Mouse (Mus musculus): ENCODE measurements around the gene Dnajb12.
"Not testable (repeated sequence)": the region's sequence is repeated elsewhere in the genome, so short reads cannot be mapped to it uniquely, and the experiment has no call there.

Dnajb12 gene

DNA sequence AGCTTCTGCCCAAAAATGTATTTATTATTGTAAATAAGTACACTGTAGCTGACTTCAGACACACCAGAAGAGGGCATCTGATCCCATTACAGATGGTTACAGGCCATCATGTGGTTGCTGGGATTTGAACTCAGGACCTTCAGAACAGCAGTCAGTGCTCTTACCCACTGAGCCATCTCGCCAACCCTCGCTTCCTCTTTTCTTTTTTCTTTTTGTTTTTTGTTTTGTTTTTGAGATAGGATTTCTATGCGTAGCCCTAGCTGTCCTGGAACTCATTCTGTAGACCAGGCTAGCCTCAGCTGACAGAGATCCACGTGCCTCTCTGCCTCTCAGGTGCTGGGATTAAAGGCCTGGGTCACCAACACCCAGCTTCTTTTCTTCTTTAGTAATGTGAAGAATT, 6.7 kb upstream of the Dnajb12 start:
- not testable (repeated sequence) for DNase-seq

GRCm38 (mm10) chr10:59873206-59873605, 6.2 kb upstream of the Dnajb12 start:
- DNase-seq, result no peak

- DNase-seq, result no peak
Observed at GRCm38 (mm10) chr10:59873613-59874012, 5.7 kb upstream of the Dnajb12 start.

DNA sequence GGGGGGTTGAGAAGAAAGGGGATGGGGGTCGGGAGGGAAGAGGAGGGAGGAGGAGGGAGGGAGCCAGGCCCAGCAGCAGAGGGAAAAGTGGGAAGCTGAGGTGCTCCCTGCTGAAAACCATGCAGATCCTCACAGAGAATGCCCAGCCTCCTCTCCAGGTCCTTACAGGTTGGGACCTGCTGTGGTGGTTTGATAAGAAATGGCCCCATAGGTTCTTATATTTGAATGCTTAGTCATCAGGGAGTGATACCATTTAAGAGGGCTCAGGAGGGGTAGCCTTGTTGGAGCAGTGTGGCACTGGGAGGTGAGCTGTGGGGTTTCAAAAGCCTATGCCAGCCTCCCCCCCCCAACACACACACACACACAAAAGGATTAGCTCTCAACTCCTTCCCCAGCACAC, 4.0 kb upstream of the Dnajb12 start:
- no peak for DNase-seq

- DNase-seq, result not testable (repeated sequence)
Observed at GRCm38 (mm10) chr10:59876698-59877097, 2.7 kb upstream of the Dnajb12 start.

- DNase-seq, result no peak
Observed at GRCm38 (mm10) chr10:59877421-59878117, 1.8 kb upstream of the Dnajb12 start.

DNA sequence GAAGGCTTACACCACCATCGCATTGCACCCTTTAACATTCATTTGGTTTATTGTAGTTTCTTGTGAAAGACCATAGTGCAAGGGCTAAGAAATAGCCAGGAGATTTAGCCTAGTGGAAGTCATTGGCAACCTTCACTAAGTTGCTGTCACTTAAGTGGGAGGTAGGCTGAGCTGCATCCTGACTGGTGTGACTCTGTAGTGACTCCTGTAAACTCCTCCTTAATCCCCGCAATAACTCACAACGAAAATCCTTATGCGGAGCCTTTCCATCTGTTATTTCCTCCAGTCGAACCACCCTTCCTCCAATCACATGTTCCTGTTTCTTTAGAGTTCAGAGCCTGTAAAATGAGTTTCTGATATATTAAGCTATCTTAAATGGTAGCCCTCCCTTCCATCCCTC, 533 bp upstream of the Dnajb12 start:
- no peak for DNase-seq

GRCm38 (mm10) chr10:59880029-59880386, 652 bp downstream of the Dnajb12 start:
- no peak for DNase-seq

- no peak for DNase-seq
Observed at GRCm38 (mm10) chr10:59880837-59881236, 1.5 kb downstream of the Dnajb12 start.

- DNase-seq, result no peak
Observed at GRCm38 (mm10) chr10:59884327-59885173, 5.2 kb downstream of the Dnajb12 start.

DNA sequence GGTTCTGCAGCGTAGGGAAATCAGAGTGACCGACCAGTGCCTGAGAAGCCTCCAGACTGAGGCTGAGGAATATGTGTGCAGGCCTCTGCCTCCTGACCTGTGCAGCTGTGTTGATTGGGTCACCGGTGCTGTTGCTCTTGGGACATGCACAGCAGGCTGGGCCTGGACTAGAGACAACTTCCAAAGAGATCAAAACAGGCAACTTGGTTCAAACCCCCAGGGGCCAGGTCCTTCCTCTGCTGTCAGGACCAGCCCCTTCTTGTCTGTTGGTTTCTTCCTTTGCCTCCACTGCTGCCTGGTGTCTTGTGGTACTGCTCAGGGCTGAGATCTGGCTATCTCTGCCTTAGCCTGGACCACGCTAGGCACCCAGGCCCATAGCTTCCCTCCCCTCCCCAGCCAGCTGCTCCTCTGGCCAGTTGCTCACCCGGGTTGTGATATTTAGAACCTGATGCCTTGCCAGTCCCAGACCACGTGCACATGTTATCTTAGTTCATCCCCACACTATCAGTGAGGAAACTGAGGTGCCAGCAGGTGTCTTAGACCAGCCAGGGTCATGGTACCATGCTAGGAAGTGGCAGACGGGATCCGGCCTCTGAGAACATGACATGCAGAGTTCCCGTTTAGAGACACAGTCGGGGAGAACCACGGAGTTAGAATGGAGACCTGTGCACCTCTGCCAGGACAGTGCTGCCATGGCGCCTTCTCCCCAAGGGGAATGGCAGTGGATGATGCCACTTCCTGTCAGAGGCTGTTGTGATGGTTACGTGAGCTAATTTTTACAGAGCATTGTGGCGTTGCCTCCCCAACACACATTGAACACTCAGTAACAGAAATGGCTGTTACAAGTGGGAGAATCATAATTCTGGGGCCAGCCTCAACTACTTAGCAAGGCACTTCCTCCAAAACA, 6.1 kb downstream of the Dnajb12 start:
- no peak for DNase-seq

DNA sequence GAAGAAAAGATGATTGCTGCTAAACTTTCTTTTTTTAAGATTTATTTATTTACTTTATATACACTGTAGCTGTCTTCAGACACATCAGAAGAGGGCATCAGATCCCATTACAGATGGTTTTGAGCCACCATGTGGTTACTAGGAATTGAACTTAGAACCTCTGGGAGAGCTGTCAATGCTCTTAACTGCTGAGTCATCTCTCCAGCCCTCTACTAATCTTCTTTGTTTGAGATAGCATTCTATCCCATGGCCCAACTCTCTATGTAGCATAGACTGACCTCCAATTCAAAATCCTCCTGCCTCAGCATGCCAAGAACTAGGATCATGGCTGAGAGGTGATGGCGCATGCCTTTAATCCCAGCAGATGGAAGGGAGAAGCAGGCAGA, 6.7 kb downstream of the Dnajb12 start:
- no peak for DNase-seq

DNA sequence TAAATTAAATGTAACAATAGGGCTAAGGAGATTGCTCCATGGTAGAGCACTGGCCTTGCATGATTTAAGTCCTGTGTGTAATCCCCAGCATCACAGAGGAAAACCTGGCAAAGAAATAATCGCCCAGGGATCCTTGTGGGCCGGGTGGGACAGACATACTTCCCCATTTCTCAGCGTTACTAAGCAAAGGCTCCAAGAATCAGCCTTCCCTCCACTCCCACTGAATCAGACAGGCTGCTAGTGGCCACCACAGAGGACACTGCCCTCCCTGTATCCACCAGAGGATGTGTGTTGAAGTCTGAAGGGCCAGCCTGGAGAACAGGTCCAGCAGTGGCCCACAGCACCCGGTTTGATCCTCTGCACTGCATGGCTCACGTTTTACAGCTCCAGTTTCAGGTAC, 8.1 kb downstream of the Dnajb12 start:
- no peak for DNase-seq

DNA sequence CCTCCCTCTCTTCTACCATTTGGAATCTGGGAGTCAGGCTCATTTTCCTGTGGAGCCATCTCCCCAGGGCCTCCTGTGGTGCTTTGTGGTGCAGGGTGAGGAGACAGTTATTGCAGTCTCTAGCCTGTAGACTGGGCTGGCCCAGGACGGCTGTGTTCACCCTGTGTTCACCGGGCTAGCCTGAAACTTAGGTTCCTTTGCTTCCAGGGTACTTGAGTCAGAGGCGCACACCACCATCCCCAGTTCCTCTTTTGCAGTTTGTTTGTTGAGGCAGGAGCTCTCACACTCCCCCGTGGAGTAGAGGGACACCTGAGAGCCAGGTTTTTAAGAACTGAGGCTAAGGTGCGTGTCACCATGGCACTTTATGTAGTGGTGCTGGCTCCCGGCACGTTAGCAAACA, 10.0 kb downstream of the Dnajb12 start:
- no peak for DNase-seq

DNA sequence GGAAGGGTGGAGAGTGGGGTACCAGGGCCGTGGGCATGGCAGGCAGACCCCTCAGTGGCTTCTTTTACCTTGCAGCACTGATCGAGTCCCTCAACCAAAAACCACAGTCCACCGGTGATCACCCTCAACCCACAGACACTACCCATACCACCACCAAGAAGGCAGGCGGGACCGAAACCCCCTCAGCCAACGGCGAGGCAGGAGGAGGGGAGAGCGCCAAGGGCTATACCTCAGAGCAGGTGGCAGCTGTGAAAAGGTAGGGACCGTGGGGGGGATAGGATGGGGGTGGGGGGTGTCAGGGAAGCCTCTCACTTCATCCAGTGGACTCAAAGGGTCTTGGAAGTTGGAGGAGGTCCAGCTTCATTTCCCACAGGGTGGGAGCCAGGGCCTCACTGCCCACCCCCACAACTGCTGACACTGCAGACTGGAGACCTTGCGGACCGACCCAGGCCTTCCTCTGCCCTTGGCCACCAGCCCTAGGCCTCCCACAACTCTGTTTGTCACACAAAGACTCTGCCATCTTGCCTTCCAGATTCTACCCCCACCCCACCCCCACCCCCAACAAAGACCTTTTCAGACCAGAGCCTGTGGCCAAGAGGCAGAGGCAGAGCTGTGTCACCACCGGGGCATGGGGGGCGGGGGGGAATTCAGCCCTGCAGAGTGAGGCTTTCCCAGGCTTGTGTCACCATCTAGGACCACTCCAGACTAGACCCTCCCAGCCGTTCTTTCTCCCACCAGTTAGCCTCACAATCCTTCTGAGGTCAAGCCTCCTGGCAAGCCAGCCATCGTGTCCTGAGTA, 10.8 kb downstream of the Dnajb12 start:
- DNase-seq, result no peak

DNA sequence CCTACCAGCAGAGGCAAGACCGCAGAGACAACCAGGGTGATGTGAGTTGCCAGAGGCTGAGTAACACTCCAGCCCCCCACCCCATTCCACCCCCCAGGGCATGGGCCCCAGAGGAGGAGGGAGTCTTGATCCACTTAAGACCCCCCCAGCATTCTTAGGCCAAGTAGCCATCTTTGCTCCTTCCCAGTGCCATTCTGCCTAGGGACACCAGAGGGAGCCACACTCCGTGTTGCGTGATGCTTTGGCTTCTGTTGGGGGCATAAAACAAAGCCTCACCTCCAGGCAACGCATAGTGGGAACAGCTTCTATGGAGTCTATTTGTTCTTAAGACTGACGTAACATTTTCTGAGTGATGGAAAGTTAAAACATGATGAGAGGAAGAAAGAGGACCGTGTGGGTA, 13.6 kb downstream of the Dnajb12 start:
- peak; percentile 81 to 86 for DNase-seq

DNA sequence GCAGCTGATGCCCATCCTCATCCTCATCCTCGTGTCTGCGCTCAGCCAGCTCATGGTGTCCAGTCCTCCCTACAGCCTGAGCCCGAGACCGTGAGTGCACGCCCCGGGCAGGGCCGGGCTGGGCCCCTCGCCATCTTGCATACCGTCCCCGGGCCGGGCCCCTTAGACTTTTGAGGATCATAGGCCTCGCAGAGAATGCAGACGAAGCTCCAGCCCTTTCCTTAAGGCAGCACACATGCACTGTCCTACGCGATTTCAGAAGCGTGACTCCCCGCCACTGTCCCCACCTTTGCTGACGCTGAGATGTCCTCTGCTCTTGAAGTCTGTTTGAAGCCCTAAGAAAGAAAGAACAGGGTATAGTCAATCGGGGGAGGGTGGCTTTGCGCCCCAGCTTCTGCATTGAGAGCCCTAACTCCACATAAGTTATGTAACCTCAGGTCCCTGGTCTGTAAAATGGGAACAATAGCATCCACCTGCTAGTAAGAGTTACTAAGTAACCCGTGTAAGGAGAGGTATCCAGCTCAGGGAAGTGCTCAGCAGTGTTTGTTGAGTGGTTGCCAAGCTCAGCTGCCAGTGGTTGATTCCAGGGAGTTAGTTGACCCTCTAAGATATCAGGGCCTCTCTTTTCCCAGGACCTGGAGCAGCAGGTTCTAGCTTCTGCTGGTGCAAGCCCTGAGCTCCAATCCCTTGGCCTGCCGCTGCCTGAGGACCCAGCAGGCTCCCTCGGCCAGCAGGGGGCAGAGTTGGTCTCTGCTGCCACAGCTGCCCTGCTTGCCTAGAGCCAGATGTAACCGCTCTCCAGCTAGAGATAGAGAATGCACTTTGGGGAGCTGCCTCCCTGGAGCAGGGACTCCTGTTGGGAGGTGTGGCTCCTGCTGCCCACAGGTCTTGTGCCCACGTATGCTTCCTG, 15.2 kb downstream of the Dnajb12 start:
- peak; percentile 69 to 82 for DNase-seq

- no peak for DNase-seq
Observed at GRCm38 (mm10) chr10:59895460-59896186, 16.3 kb downstream of the Dnajb12 start.

GRCm38 (mm10) chr10:59896211-59896610, 16.9 kb downstream of the Dnajb12 start:
- no peak for DNase-seq

DNA sequence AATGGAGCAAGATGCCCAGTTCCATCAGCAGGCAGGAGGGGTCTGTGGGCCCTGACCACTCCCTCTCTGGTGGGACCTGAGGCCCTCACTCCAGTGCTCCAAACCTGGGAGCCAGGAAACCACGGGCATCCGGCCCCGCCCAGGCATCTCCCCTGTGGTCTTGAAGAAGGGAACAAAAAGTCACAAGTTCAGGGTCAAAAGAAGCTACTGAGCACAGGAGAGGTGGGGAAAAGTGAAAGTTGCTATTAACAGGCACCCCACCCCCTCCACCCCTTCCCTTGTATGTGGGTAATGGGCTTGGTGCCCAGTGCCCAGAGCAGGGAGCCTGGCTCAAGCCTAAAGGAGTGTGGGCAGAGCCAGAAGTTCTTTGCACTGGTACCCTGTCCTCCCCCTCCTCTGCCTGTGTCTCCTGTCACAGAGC, 17.6 kb downstream of the Dnajb12 start:
- DNase-seq, result no peak

DNA sequence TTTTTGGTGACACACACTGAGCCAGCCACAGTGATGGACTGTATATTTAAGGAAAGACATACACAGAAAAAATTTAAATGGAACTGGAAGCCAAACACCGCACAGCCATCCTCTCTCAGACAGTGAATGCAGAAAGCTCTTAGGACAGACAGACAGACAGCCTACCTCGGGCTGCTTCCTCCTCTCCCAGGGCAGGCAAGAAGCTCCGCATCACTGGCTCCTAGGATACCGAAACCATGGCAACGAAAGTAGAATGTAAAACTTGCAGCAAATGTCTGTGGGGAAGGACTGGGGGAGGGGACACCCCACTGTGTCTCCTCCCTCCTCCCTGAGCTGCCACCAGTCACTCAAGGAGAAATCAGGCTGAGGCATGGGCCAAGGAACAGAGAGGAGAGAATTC, 18.2 kb downstream of the Dnajb12 start:
- DNase-seq, result no peak

Measured in cerebellum, postnatal 25 days (tissue).